Mouse (Mus musculus): ENCODE results near the gene Mfrp.

GRCm38 (mm10) chr9:44132200-44132599 is 30.7 kb downstream of the Mfrp start:
- TF ChIP-seq CTCF (IDR thresholded peaks at IDR 0.05; ENCODE audit: borderline replicate concordance, insufficient read depth, low read length) (no peak), POLR2A (IDR thresholded peaks at IDR 0.05; ENCODE audit: low read depth, low read length) (no peak)

All from embryonic fibroblast, embryonic 13.5 days (primary cell).